Mouse (Mus musculus): ENCODE measurements around the gene Ggcx. TPM values are rescaled to one million over a fixed set of nuclear protein-coding genes. Genes with fewer than 3 reads are reported as not detected.
"Not testable (repeated sequence)": the region's sequence is repeated elsewhere in the genome, so short reads cannot be mapped to it uniquely, and the experiment has no call there.

Gene Ggcx
- polyA plus RNA-seq, 1 experiment from 2014 or later = 36.0 TPM

DNA sequence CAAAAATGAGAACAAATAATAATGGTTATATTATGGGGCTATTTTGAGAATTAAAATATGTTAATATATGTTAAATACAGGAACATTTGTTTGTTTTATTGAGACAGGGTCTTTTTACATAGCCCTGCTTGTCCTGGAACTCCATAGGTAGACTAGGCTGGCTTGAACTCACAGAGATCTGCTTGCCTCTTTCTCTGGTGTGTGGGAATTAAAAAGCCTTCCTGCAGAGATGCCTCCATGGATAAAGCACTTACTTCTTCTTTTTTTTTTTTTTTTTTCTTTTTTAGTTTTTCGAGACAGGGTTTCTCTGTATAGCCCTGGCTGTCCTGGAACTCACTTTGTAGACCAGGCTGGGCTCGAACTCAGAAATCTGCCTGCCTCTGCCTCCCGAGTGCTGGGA is 64.6 kb downstream of the Ggcx start:
- H3K27ac ChIP-seq; H3K4me2 ChIP-seq; H3K9ac ChIP-seq; H3K9me3 ChIP-seq (replicated peaks); H3K27me3 ChIP-seq; ATAC-seq (replicated peaks; ENCODE audit: low FRiP score); H3K4me3 ChIP-seq (replicated peaks); H3K36me3 ChIP-seq: not testable (repeated sequence)
- WGBS = 94% methylated on average over 3 of the region's 3 CpGs
- peaks cover 12% of the 10 kb centered on the region for H3K4me1 ChIP-seq

- Histone ChIP-seq H3K36me3 (no peaks in the 10 kb centered on the region), H3K9me3 (replicated peaks) (no peaks in the 10 kb centered on the region)
Observed at GRCm38 (mm10) chr6:72479645-72480421, 65.7 kb downstream of the Ggcx start.

DNA sequence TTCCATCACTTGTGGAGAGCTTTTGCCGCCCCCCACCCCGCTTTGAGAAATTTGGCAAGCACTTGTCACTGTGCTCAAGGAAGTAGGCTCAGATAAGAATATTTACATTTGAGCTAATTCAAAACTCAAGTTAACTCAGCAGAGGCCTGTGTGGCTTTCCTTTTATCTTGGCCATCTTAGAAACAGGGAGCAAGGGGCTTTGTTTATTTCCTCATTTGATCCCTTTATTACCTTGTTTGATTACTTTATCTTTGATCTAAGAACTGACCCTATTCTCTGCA is 66.3 kb downstream of the Ggcx start:
- Histone ChIP-seq H3K9ac (no peak overlapping the region), H3K4me3 (replicated peaks) (no peak overlapping the region), H3K36me3 (no peaks in the 10 kb centered on the region), H3K4me1 (peaks cover 6% of the 10 kb centered on the region; the same call in 1 of the 2 replicates), H3K27me3 (no peaks in the 10 kb centered on the region), H3K9me3 (replicated peaks) (no peaks in the 10 kb centered on the region), H3K4me2 (no peak overlapping the region), H3K27ac (no peak overlapping the region)
- WGBS = 88% methylated on average over 2 of the region's 2 CpGs
- ATAC-seq (replicated peaks; ENCODE audit: low FRiP score) = no peak

More at GRCm38 (mm10) chr6:72479645-72480421, 65.7 kb downstream of the Ggcx start:
- WGBS = 86% methylated on average over 12 of the region's 12 CpGs
- Histone ChIP-seq H3K4me1 (peaks cover 8% of the 10 kb centered on the region; the same call in 1 of the 2 replicates), H3K4me2 (no peak overlapping the region), H3K4me3 (replicated peaks) (no peak overlapping the region), H3K27me3 (no peaks in the 10 kb centered on the region), H3K9ac (no peak overlapping the region), H3K27ac (no peak overlapping the region)
- no peak for ATAC-seq (replicated peaks; ENCODE audit: low FRiP score)

Other genes with a start within 250 kb of the Ggcx start
- 18.5 and 18.9 TPM in 2 replicates for gene Atoh8, start 178.7 kb upstream of the Ggcx start, polyA plus RNA-seq (2015; fragmentation: Nextera tagmentation; extraction: Ambion mirVana)
- gene Sftpb, start 109.7 kb upstream of the Ggcx start, polyA plus RNA-seq (2015; fragmentation: Nextera tagmentation; extraction: Ambion mirVana) = not detected in 2 replicates
- gene Usp39, start 69.1 kb upstream of the Ggcx start, polyA plus RNA-seq (2015; fragmentation: Nextera tagmentation; extraction: Ambion mirVana) = 46.3 and 50.3 TPM in 2 replicates
- 27.6 and 29.8 TPM in 2 replicates for gene 0610030E20Rik, start 67.0 kb upstream of the Ggcx start, polyA plus RNA-seq (2015; fragmentation: Nextera tagmentation; extraction: Ambion mirVana)
- gene Tmem150a, start 58.9 kb upstream of the Ggcx start, polyA plus RNA-seq (2015; fragmentation: Nextera tagmentation; extraction: Ambion mirVana) = 24.0 and 26.7 TPM in 2 replicates
- gene Rnf181, start 47.4 kb upstream of the Ggcx start, polyA plus RNA-seq (2015; fragmentation: Nextera tagmentation; extraction: Ambion mirVana) = 116 and 130 TPM in 2 replicates
- gene Vamp5, start 33.8 kb upstream of the Ggcx start, polyA plus RNA-seq (2015; fragmentation: Nextera tagmentation; extraction: Ambion mirVana) = 35.0 and 40.7 TPM in 2 replicates
- 146 and 150 TPM in 2 replicates for gene Vamp8, start 23.6 kb upstream of the Ggcx start, polyA plus RNA-seq (2015; fragmentation: Nextera tagmentation; extraction: Ambion mirVana)
- gene Mat2a, start 25.2 kb downstream of the Ggcx start, polyA plus RNA-seq (2015; fragmentation: Nextera tagmentation; extraction: Ambion mirVana) = 418 and 431 TPM in 2 replicates
- 0.13 and 0.14 TPM in 2 replicates for gene Sh2d6, start 107.4 kb downstream of the Ggcx start, polyA plus RNA-seq (2015; fragmentation: Nextera tagmentation; extraction: Ambion mirVana)
- 68.4 and 70.7 TPM in 2 replicates for gene Capg, start 130.1 kb downstream of the Ggcx start, polyA plus RNA-seq (2015; fragmentation: Nextera tagmentation; extraction: Ambion mirVana)
- gene Elmod3, start 184.1 kb downstream of the Ggcx start, polyA plus RNA-seq (2015; fragmentation: Nextera tagmentation; extraction: Ambion mirVana) = 14.6 and 16.8 TPM in 2 replicates
- gene Retsat, start 184.2 kb downstream of the Ggcx start, polyA plus RNA-seq (2015; fragmentation: Nextera tagmentation; extraction: Ambion mirVana) = 22.1 and 24.6 TPM in 2 replicates
- gene Tgoln1, start 202.7 kb downstream of the Ggcx start, polyA plus RNA-seq (2015; fragmentation: Nextera tagmentation; extraction: Ambion mirVana) = 37.5 and 39.5 TPM in 2 replicates

Data from kidney, embryonic 15.5 days (tissue).